Mouse (Mus musculus) E14TG2a.4 (cell line): ENCODE data around the gene Kmt2a.

ENCODE experiments used
- H3K27me3 ChIP-seq: 2 replicates; pipeline ENCODE4 v1.6.1; 2014; ENCODE audit warnings: low read length, control low read depth; ENCODE audit not compliant: insufficient read depth
- H3K36me3 ChIP-seq: 2 replicates; pipeline ENCODE4 v1.6.1; 2014; ENCODE audit warnings: low read length, control low read depth; ENCODE audit not compliant: insufficient read depth
- H3K4me1 ChIP-seq: replicated peaks from 2 replicates; pipeline ENCODE4 v1.6.1; 2014; ENCODE audit warnings: low read depth, low read length, control low read depth
- H3K4me3 ChIP-seq: replicated peaks from 2 replicates; pipeline ENCODE4 v1.5.1; 2014; ENCODE audit warnings: mild to moderate bottlenecking, low read length
- H3K9me3 ChIP-seq: 2 replicates; pipeline ENCODE4 v1.6.1; 2014; ENCODE audit warnings: low read length, control low read depth
- CTCF ChIP-seq: conservative IDR thresholded peaks from 2 replicates; pipeline ENCODE4 v1.5.1; 2014; ENCODE audit warnings: low read length
- NANOG ChIP-seq: IDR thresholded peaks from 2 replicates; pipeline ENCODE4 v1.6.1; 2014; ENCODE audit warnings: borderline replicate concordance, low read length, mixed read lengths
- POU5F1 ChIP-seq: IDR thresholded peaks from 2 replicates; pipeline ENCODE4 v1.6.1; 2014; ENCODE audit warnings: low read length, borderline replicate concordance

Kmt2a gene

DNA sequence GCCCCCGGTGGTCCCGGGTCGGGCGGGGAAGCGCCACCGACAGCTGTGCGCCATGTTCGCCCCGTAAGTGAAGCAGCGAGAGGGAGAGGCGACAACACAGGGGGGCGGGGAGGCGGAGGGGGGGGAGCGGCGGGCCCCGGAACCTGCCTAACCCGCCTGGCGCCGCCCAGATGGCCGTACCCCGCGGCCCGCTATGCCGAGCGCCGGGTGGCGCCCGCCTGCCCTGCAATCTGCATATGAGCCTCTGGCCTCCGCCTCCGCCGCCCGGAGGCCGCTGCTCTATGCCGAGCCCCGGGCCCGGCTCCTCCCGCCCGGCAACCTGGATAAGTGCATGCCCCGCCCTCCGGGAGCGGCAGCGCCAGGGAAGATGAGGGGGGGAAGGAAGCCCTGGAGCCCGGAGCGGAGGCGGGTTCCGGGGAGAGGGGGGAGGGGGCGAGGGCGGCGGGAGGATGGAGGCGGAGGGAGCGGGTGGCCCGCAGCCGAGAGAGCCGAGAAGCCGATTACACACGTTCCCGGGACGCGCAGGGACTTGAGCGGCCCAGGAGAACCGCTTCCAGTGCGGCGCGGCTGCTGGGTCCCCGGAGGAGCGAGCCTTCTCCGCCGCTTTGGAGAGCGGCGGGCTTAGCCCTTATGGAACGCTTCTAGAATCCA is at the start of gene Kmt2a:
Gene Kmt2a, minus strand, starts transcription at position 76 of the 651 bp plus-strand sequence.
- H3K36me3 ChIP-seq, result peaks cover 22% of the 10 kb centered on the region
- H3K4me1 ChIP-seq, result peaks cover 48% of the 10 kb centered on the region
- TF ChIP-seq CTCF, result no peak
- TF ChIP-seq NANOG, result no peak
- TF ChIP-seq POU5F1, result no peak
- peaks cover 16% of the 10 kb centered on the region for H3K27me3 ChIP-seq
- H3K9me3 ChIP-seq, result no peaks in the 10 kb centered on the region
- peak within 1 kb of the TSS; percentile 98 for H3K4me3 ChIP-seq

DNA sequence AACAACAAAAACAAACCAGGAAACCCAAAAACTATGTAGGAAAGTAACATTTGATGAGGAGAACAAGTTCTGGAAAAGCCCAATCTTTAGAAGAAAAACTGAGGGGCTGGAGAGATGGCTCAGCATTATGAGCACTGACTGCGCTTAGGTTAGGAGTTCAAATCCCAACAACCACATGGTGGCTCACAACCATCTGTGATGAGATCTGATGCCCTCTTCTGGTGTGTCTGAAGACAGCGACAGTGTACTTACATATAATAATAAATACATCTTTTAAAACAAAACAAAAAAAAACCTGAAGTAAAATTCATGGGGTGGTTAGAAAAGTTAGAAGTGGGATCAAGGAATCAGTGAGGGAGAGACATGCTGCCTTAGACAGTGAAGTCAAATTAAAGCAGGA is 40.4 kb upstream of the Kmt2a start:
- Histone ChIP-seq H3K4me3 (peak overlapping the region; percentile 97), H3K36me3 (peaks cover 11% of the 10 kb centered on the region; the same call in 1 of the 2 replicates), H3K27me3 (no peaks in the 10 kb centered on the region), H3K4me1 (peaks cover 23% of the 10 kb centered on the region), H3K9me3 (no peaks in the 10 kb centered on the region)
- TF ChIP-seq CTCF, result no peak
- no peak for TF ChIP-seq NANOG
- TF ChIP-seq POU5F1, result no peak

- peaks cover 23% of the 10 kb centered on the region for H3K4me1 ChIP-seq
- no peaks in the 10 kb centered on the region for H3K27me3 ChIP-seq
- H3K4me3 ChIP-seq, result peak overlapping the region; percentile 97
- TF ChIP-seq POU5F1, result no peak
- TF ChIP-seq NANOG, result no peak
- TF ChIP-seq CTCF, result no peak
- peaks cover 11% of the 10 kb centered on the region; the same call in 1 of the 2 replicates for H3K36me3 ChIP-seq
- H3K9me3 ChIP-seq, result no peaks in the 10 kb centered on the region
Observed at GRCm38 (mm10) chr9:44921123-44921468, 40.0 kb upstream of the Kmt2a start.

DNA sequence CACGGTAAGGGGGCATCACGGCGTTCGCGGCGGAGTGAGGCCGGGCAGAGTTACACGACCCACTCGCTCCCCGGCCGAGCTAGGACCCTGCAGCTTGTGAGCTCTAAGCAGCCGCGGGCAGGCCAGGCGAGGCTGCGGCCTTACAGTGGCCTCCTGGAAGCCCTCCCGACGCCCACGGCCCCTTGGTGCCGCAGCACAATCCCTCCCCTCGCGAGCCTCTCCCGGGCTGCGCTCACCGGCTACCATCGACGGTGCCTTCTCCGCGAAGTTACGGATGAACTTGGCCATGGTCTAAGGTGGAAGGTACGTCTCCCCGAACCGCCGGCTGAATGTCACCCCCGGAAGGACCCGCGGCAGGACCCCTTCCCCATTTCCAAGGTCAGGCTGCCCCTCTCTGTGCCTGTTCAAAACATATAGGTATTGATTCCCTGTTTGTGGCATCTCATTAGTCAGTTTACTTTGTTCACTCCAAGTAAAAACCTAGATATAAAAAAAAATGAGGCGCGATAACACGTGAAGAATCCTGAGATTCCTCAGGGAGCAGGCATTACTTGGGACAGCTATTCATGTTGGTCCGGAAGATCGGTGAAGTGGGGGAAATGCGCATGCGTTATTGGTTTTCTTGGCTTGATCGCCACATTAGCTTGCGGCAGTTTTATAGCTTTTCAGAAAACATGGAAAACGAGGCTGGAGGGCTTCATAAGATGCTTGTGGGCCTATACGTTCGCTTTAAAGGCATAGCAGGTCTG is 39.5 kb upstream of the Kmt2a start, which contains the start of gene Atp5l:
Gene Atp5l, minus strand, starts transcription at position 369 of the 749 bp plus-strand sequence.
- Histone ChIP-seq H3K27me3 (no peaks in the 10 kb centered on the region), H3K4me1 (peaks cover 25% of the 10 kb centered on the region), H3K9me3 (no peaks in the 10 kb centered on the region), H3K4me3 (peak within 1 kb of the TSS; percentile 97), H3K36me3 (peaks cover 14% of the 10 kb centered on the region)
- TF ChIP-seq CTCF (no peak), POU5F1 (no peak), NANOG (no peak)

DNA sequence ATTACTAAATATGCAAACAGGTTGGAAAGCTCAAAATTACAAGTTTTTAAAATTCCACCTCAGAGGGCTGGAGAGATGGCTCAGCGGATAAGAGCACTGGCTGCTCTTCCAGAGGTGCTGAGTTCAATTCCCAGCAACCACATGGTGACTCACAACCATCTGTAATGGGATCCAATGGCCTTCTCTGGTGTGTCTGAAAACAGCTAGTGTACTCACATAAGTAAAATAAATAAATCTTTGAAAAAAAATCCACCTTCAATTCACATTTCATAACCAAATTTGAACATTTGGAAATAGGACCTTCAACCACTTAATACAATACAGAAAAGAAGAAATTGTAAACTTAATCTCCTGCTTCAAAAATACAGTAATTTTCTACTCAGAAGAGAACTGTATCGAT is 38.5 kb upstream of the Kmt2a start:
- Histone ChIP-seq H3K36me3 (peaks cover 23% of the 10 kb centered on the region), H3K4me3 (peak overlapping the region; percentile 97), H3K27me3 (no peaks in the 10 kb centered on the region), H3K4me1 (peaks cover 34% of the 10 kb centered on the region), H3K9me3 (no peaks in the 10 kb centered on the region)
- TF ChIP-seq POU5F1 (no peak), CTCF (no peak), NANOG (no peak)

- TF ChIP-seq CTCF, result peak; percentile 49
- TF ChIP-seq NANOG, result no peak
- TF ChIP-seq POU5F1, result no peak
- H3K36me3 ChIP-seq, result peaks cover 56% of the 10 kb centered on the region
- H3K27me3 ChIP-seq, result no peaks in the 10 kb centered on the region
- peaks cover 31% of the 10 kb centered on the region for H3K4me1 ChIP-seq
- H3K4me3 ChIP-seq, result no peak overlapping the region
- H3K9me3 ChIP-seq, result no peaks in the 10 kb centered on the region
Observed at GRCm38 (mm10) chr9:44916196-44916595, 35.1 kb upstream of the Kmt2a start.

DNA sequence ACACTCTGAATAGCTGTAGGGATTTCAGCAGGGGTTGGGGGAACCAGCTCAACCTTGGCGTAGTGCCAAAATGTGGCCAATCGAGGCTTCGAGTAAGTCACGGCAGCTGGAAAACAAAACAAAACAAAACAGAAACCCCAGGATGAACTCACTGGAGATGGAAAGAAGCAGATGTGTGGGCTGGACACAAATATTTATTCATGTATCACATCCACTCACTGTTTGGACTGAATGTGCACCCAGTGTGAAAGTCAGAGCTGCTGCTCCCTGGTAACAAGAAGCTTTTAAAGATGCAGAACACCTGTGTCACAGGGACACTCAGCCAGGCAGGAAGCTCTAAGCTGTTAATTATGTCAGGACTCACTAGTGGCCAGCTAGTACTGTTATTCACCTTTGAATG is 33.6 kb upstream of the Kmt2a start:
- peaks cover 31% of the 10 kb centered on the region for H3K4me1 ChIP-seq
- peaks cover 67% of the 10 kb centered on the region for H3K36me3 ChIP-seq
- no peaks in the 10 kb centered on the region for H3K27me3 ChIP-seq
- H3K9me3 ChIP-seq, result no peaks in the 10 kb centered on the region
- no peak for TF ChIP-seq NANOG
- H3K4me3 ChIP-seq, result no peak overlapping the region

DNA sequence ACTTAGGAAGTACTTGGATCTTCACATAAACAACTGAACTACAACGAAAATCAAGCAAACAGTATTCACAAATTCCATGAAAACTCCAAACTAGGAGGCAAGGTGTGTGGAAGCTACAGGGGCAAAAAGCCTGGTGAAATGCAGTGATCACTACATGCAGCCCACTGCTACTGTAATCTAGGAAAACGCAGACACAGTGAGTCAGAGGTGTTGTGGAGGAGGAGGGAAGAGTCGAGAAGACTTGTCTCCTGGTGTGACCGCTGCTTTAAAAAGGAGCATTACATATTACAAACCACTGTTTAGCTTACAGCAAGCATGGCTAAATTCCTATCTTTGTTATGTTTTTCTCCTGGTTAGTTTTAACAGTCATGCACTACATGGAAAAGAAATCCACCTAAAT is 30.3 kb upstream of the Kmt2a start:
- H3K4me3 ChIP-seq, result no peak overlapping the region
- H3K9me3 ChIP-seq, result no peaks in the 10 kb centered on the region
- H3K4me1 ChIP-seq, result peaks cover 11% of the 10 kb centered on the region
- TF ChIP-seq POU5F1, result no peak
- no peak for TF ChIP-seq NANOG
- no peak for TF ChIP-seq CTCF
- H3K27me3 ChIP-seq, result no peaks in the 10 kb centered on the region
- peaks cover 56% of the 10 kb centered on the region for H3K36me3 ChIP-seq
